Mouse (Mus musculus) urinary bladder, postnatal 36 days (tissue): Measurements from ENCODE around the gene Jak3.

ENCODE experiments used
- DNase-seq, 2 experiments: peaks; one replicate each; pipeline ENCODE4 v3.0.0; 2022; ENCODE audit warnings: low spot score in 2 of 2, mixed read lengths in 1 of 2

The Jak3 gene

GRCm38 (mm10) chr8:71676020-71676741, at the start of gene Jak3:
Gene Jak3 (plus strand): TSS chr8:71676296.
- DNase-seq: peak; percentile 55 to 67

GRCm38 (mm10) chr8:71626753-71627152, 49.3 kb upstream of the Jak3 start:
- no peak for DNase-seq

- DNase-seq: no peak
Measured at GRCm38 (mm10) chr8:71627265-71628099, 48.6 kb upstream of the Jak3 start.

- no peak for DNase-seq
Measured at GRCm38 (mm10) chr8:71628396-71629095, 47.5 kb upstream of the Jak3 start.

- DNase-seq: peak; percentile 93 to 94
Measured at GRCm38 (mm10) chr8:71629096-71629697, 46.9 kb upstream of the Jak3 start.

- peak; percentile 41 to 58 for DNase-seq
Measured at GRCm38 (mm10) chr8:71629781-71630212, 46.3 kb upstream of the Jak3 start.

DNA sequence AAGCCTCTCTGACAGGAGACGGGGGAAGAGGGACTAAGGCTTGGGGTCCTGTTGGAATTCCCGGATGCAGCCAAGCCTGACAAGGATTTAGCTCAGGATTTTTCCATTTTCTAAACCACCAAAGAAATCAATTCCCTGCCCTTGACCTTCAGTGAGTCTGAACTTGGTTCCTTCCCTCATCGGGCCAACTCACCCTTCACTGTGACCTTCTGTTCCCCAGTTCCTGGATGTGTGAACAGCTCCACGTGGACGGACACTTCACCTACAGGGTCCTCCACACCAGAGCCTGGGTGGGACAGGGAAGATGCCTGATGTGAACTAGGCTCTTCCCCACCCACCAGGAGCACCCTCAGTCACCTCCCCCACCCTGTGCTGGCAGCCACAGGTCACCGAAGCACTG, 45.3 kb upstream of the Jak3 start:
- no peak for DNase-seq

DNA sequence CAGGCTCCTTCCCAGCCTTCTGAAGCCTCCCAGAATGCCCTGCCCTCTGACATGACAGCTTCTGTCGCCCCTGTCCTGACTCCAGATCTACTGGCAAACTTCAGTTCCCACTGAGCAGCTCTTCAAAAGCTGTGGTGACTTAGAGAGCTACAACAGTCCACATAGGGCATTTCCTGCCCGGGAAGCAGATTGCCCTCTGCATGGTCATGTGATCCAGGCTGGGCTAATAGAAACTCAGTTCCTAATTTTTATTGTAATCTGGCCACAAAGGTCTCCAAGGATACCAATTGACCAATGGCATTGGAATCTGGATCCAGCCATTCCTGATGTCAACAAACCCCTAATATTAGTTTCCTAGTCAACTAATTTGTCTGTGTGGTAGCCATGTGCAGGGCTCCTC, 44.2 kb upstream of the Jak3 start:
- no peak for DNase-seq

DNA sequence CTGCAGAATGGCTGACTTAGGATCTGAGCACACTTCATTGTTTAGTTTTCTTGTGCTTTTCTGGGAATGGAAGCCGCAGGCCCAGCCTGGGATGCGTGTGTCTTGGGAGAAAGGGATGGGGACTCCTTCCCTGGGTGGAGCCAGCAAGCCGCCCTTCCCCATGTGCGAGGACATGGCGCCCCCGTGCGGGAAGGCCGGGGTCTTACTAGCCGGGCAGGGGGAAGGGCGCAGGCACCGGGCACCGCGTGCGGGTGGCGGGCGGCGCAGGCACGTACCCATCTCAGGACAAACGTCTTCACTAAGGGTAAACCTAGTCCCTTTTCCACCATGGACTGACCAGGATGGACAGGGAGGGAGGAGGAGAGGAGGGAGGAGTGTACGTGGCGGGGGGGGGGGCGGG, 42.9 kb upstream of the Jak3 start:
- DNase-seq: peak; percentile 49 to 52

- peak; percentile 26 to 52 for DNase-seq
Measured at GRCm38 (mm10) chr8:71633981-71634667, 42.0 kb upstream of the Jak3 start.

- DNase-seq: no peak
Measured at GRCm38 (mm10) chr8:71637149-71638095, 38.7 kb upstream of the Jak3 start.

- no peak for DNase-seq
Measured at GRCm38 (mm10) chr8:71638321-71638720, 37.8 kb upstream of the Jak3 start.

GRCm38 (mm10) chr8:71639318-71639717, 36.8 kb upstream of the Jak3 start:
- no peak for DNase-seq

DNA sequence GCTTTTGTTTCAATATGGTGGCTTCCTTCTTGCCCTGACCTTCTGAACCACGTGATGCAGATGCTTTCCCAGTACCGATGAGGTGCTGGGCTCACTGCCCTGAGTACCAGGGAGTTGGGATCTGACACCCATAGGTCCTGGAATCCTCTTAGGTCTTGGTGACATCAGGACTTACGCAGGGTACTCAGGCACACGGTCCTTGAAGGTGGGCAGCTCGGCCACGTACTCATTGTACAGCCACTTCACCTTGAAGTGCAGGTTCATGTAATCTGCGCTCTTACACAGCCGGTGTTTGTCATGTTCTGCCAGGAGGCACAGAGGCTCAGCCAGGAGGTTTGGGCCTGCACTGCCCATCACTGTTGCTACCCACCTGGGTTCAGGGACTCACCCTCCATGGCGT, 30.6 kb upstream of the Jak3 start:
- no peak for DNase-seq

GRCm38 (mm10) chr8:71654600-71654999, 21.5 kb upstream of the Jak3 start:
- DNase-seq: no peak

DNA sequence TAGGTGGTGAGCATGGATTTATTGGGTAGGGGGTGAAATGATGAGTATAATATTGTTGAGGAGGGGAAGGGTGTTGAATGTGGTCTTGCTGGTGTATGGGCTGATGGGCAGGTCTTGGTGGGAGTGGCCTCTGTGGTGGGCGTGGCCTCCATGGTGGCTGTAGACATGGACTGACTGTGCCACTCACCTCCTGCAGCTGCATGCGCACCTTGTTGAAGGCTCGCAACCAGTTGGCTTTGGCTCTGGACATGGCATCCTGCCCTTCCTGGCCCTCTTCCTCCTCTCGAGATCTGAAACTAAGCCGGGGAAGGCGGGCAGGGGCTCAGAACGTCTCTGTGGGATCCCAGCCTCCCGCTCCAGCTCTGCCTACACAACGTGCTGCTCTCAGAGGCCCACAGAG, 18.3 kb upstream of the Jak3 start:
- DNase-seq: no peak

- no peak for DNase-seq
Measured at GRCm38 (mm10) chr8:71658515-71659049, 17.5 kb upstream of the Jak3 start.

- no peak for DNase-seq
Measured at GRCm38 (mm10) chr8:71659751-71660150, 16.3 kb upstream of the Jak3 start.

GRCm38 (mm10) chr8:71660325-71661120, 15.6 kb upstream of the Jak3 start:
- DNase-seq: peak; percentile 79 to 83
